Mouse (Mus musculus): ENCODE results near the gene Ugt1a5. TPM values are rescaled to one million over a fixed set of nuclear protein-coding genes. Genes with fewer than 3 reads are reported as not detected.
A peak's percentile ranks its signal among the peaks of the same experiment; 100 is the strongest.
"Not testable (repeated sequence)": the region's sequence is repeated elsewhere in the genome, so short reads cannot be mapped to it uniquely, and the experiment has no call there.

The Ugt1a5 gene
- polyA plus RNA-seq, 1 experiment from 2014 or later: not detected

DNA sequence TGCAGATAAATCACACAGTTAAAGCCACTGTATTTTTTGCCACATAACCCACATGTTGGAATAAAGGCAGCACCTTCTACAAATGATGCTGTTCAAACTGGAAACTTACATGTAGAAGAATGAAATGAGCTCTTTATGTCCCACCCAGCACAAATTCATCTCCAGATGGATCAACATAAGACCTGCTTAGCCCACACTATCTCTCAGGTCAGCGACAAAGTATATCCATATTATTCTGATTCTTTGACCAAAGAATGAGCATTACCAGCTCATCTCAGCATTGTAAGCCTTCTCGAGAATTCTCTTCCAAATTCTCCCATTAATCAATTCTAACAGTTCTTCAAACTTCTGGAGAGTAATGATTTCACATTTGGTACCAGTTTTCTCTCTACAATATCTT lies 56.4 kb downstream of the Ugt1a5 start:
- Histone ChIP-seq H3K4me3 (ENCODE audit: low read depth, low read length) (no peak overlapping the region), H3K9ac (ENCODE audit: low read length) (no peak overlapping the region), H3K27ac (replicated peaks; ENCODE audit: low read depth, low read length) (no peak overlapping the region), H3K4me1 (ENCODE audit: control insufficient read depth, insufficient read depth, low read length) (no peaks in the 10 kb centered on the region), H3K4me2 (ENCODE audit: low read depth, severe bottlenecking) (no peak overlapping the region), H3K36me3 (ENCODE audit: control insufficient read depth, insufficient read depth, low read length) (no peaks in the 10 kb centered on the region), H3K27me3 (ENCODE audit: control insufficient read depth, insufficient read depth, low read length) (no peaks in the 10 kb centered on the region), H3K9me3 (ENCODE audit: control insufficient read depth, low read length) (peaks cover 25% of the 10 kb centered on the region)
- 57% methylated on average over 2 of the region's 2 CpGs for WGBS
- DNase-seq (ENCODE audit: low spot score) (no peak), ATAC-seq (ENCODE audit: insufficient number of reproducible peaks, low FRiP score, low TSS enrichment, low read depth) (no peak)

DNA sequence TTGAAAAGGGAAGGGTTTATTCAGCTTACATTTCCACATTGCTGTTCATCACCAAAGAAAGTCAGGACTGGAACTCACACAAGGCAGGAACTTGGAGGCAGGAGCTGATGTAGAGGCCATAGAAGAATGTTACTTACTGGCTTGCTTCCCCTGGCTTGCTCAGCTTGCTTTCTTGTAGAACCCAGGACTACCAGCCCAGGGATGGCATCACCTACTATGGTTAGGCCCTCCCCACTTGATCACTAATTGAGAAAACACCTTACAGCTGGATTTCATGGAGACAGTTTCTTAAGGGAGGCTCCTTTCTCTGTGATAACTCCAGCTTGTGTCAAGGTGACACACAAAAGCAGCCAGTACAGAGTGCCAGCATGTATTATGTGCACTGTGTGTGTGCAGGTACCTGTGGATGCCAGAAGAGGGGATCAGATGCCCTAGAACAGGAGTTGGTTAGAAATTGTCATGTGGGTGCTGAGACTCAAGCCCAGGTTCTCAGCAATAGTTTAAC lies 57.3 kb downstream of the Ugt1a5 start:
- peak; percentile 27 for DNase-seq (ENCODE audit: low spot score)
- not testable (repeated sequence) for H3K4me3 ChIP-seq (ENCODE audit: low read depth, low read length); H3K27ac ChIP-seq (replicated peaks; ENCODE audit: low read depth, low read length); H3K4me2 ChIP-seq (ENCODE audit: low read depth, severe bottlenecking); H3K4me1 ChIP-seq (ENCODE audit: control insufficient read depth, insufficient read depth, low read length); H3K36me3 ChIP-seq (ENCODE audit: control insufficient read depth, insufficient read depth, low read length); H3K9ac ChIP-seq (ENCODE audit: low read length); H3K27me3 ChIP-seq (ENCODE audit: control insufficient read depth, insufficient read depth, low read length); ATAC-seq (ENCODE audit: insufficient number of reproducible peaks, low FRiP score, low TSS enrichment, low read depth)
- H3K9me3 ChIP-seq (ENCODE audit: control insufficient read depth, low read length): peaks cover 28% of the 10 kb centered on the region

DNA sequence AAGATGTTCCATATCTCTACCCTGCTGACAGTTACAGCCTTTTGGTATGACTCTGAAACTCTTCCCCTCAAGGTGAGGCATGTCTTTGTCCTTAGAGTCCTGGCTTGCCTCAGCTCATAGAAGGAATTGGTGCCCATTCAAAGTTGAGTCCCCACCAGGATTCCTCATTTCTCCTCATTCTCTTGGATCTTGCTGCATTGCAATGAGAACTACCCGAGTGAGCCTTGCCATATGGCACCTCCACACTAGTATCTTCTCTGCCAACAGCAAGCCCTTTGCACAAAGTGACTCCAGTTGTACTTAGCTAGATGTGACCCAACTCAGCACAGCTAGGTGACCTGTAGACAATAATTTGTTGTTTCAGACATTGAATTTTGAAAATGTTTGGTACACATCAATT lies 57.8 kb downstream of the Ugt1a5 start:
- DNase-seq (ENCODE audit: low spot score) (peak; percentile 38), ATAC-seq (ENCODE audit: insufficient number of reproducible peaks, low FRiP score, low TSS enrichment, low read depth) (no peak)
- WGBS: 57% methylated on average over 1 of the region's 1 CpGs
- no peaks in the 10 kb centered on the region for H3K4me1 ChIP-seq (ENCODE audit: control insufficient read depth, insufficient read depth, low read length)
- H3K27ac ChIP-seq (replicated peaks; ENCODE audit: low read depth, low read length): no peak overlapping the region
- H3K27me3 ChIP-seq (ENCODE audit: control insufficient read depth, insufficient read depth, low read length): no peaks in the 10 kb centered on the region
- H3K4me2 ChIP-seq (ENCODE audit: low read depth, severe bottlenecking): no peak overlapping the region
- H3K9ac ChIP-seq (ENCODE audit: low read length): no peak overlapping the region
- H3K36me3 ChIP-seq (ENCODE audit: control insufficient read depth, insufficient read depth, low read length): no peaks in the 10 kb centered on the region
- H3K4me3 ChIP-seq (ENCODE audit: low read depth, low read length): no peak overlapping the region
- H3K9me3 ChIP-seq (ENCODE audit: control insufficient read depth, low read length): peaks cover 33% of the 10 kb centered on the region

DNA sequence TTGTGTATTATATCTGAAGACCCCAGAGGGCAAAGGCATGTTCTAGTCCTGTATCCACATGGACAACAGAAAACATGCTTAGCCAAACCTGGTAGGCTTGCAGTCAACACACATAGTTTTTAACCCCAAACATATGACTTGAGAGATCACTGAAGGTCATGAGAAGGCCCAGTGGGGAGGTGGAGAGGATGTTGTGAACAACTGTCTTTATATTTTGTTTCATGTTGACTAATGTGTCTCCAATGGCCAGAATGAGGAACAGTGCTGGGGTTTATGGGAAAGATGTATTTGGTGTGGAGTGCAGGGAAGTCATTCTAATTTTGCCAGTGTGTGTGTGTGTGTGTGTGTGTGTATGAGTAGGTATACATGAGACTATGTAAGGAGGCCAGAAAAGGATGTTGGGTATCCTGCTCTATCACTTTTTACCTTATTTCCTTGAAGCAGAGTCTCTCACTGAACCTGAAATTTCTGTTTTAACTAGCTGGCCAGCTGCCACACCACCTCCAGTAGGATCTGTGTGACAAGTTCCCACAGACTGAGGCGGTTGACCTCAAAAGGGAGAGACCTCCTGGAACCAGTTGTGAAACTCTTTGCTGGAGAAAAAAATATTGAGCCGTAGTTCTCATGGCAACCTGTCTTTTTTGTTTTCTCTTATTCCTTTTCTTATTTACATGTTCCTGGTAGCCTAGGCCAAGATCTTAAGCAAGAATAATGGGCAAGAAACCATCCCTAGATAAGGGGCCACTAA lies 58.4 kb downstream of the Ugt1a5 start:
- Histone ChIP-seq H3K27ac (replicated peaks; ENCODE audit: low read depth, low read length) (no peak overlapping the region), H3K4me2 (ENCODE audit: low read depth, severe bottlenecking) (no peak overlapping the region), H3K27me3 (ENCODE audit: control insufficient read depth, insufficient read depth, low read length) (no peaks in the 10 kb centered on the region), H3K36me3 (ENCODE audit: control insufficient read depth, insufficient read depth, low read length) (no peaks in the 10 kb centered on the region), H3K9ac (ENCODE audit: low read length) (no peak overlapping the region), H3K9me3 (ENCODE audit: control insufficient read depth, low read length) (peaks cover 38% of the 10 kb centered on the region), H3K4me1 (ENCODE audit: control insufficient read depth, insufficient read depth, low read length) (no peaks in the 10 kb centered on the region), H3K4me3 (ENCODE audit: low read depth, low read length) (no peak overlapping the region)
- ATAC-seq (ENCODE audit: insufficient number of reproducible peaks, low FRiP score, low TSS enrichment, low read depth) (no peak), DNase-seq (ENCODE audit: low spot score) (peak; percentile 28)
- 76% methylated on average over 2 of the region's 2 CpGs for whole genome bisulfite sequencing

DNA sequence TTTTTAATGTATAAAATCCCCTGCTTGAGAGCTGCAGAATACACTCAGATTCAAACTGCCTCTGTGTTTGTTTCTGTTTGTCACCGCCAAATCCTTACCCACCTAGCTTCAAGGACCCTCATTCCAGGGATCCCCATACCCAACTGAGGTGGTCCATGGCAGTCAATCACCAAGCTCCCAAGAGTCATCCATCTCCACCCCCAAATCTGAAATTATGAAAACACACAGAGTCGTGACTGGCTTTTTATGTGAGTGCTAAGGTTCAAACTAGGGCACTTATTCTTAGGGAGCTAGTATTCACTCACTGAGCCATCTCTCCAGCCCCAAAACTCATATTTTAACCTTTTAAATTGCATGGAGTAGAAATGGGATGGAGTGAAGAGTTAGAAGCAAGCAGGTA lies 59.5 kb downstream of the Ugt1a5 start:
- not testable (repeated sequence) for H3K27me3 ChIP-seq (ENCODE audit: control insufficient read depth, insufficient read depth, low read length); H3K36me3 ChIP-seq (ENCODE audit: control insufficient read depth, insufficient read depth, low read length); H3K4me1 ChIP-seq (ENCODE audit: control insufficient read depth, insufficient read depth, low read length); DNase-seq (ENCODE audit: low spot score); ATAC-seq (ENCODE audit: insufficient number of reproducible peaks, low FRiP score, low TSS enrichment, low read depth); H3K4me3 ChIP-seq (ENCODE audit: low read depth, low read length); H3K4me2 ChIP-seq (ENCODE audit: low read depth, severe bottlenecking); H3K9ac ChIP-seq (ENCODE audit: low read length); H3K27ac ChIP-seq (replicated peaks; ENCODE audit: low read depth, low read length)
- peaks cover 48% of the 10 kb centered on the region for H3K9me3 ChIP-seq (ENCODE audit: control insufficient read depth, low read length)
- 43% methylated on average over 2 of the region's 2 CpGs for WGBS

DNA sequence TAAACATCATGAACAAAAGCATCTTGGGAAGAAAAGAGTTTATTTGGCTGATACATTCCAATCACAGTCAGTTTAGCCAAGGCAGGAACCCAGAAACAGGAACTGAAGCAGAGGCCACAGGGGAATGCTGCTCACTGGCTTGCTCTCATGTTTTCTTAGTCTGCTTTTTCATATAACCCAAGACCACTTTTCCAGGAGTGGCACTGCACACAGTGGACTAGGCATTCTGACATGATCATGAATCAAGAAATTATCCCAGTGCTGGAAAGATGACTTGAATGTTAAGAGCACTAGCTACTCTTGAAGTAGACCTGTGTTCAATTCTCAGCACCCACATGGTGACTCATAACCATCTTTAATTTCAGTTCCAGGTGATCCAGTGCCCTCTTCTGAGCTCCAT lies 59.9 kb downstream of the Ugt1a5 start:
- H3K27me3 ChIP-seq (ENCODE audit: control insufficient read depth, insufficient read depth, low read length): no peaks in the 10 kb centered on the region
- ATAC-seq (ENCODE audit: insufficient number of reproducible peaks, low FRiP score, low TSS enrichment, low read depth) (no peak), DNase-seq (ENCODE audit: low spot score) (peak; percentile 26)
- H3K4me1 ChIP-seq (ENCODE audit: control insufficient read depth, insufficient read depth, low read length): no peaks in the 10 kb centered on the region
- H3K4me3 ChIP-seq (ENCODE audit: low read depth, low read length): no peak overlapping the region
- no peak overlapping the region for H3K9ac ChIP-seq (ENCODE audit: low read length)
- H3K4me2 ChIP-seq (ENCODE audit: low read depth, severe bottlenecking): no peak overlapping the region
- peaks cover 53% of the 10 kb centered on the region for H3K9me3 ChIP-seq (ENCODE audit: control insufficient read depth, low read length)
- H3K27ac ChIP-seq (replicated peaks; ENCODE audit: low read depth, low read length): no peak overlapping the region
- H3K36me3 ChIP-seq (ENCODE audit: control insufficient read depth, insufficient read depth, low read length): no peaks in the 10 kb centered on the region

DNA sequence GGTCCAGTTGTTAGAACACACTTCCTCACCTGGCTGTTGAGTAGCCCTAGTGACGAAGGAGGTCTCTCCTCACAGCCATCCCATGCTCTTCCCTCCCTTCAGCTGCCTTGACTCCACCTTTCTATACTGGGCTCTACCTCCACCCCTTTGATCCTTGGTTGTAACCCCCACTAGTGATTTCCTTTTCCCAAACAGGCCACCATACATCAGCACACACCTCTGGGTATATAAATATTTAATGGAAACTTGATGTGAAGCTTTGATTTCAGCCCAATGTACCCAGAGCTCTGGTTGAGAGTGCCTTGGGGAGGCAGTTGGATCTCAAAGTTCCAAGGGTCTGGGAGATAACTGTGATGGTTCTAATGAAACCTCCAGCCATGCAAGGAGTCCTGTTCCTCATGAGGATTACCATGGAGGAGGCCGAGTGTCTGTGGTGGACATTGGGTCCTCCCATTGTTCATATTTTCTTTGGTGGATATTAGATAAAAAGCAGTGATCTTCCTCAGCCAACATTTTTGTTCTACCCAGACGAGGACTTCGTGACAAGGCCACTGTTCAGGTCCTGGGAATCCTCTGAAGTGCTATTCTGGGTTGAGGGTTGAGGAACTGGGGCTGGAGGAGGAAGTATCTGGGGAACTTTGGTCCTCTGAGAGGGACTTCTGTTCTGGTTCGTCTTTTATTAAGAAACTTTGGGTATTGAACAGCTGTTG lies 61.0 kb downstream of the Ugt1a5 start, which contains the start of gene Mroh2a:
Mroh2a (plus strand) TSS at position 317 of the 710 bp plus-strand sequence.
- no peak within 1 kb of the TSS for H3K4me3 ChIP-seq (ENCODE audit: low read depth, low read length)
- peaks cover 64% of the 10 kb centered on the region for H3K9me3 ChIP-seq (ENCODE audit: control insufficient read depth, low read length)
- no peak for ATAC-seq (ENCODE audit: insufficient number of reproducible peaks, low FRiP score, low TSS enrichment, low read depth)
- peak; percentile 23 for DNase-seq (ENCODE audit: low spot score)
- H3K9ac ChIP-seq (ENCODE audit: low read length): no peak within 1 kb of the TSS
- no peaks in the 10 kb centered on the region; the same call in 1 of the 2 replicates for H3K36me3 ChIP-seq (ENCODE audit: control insufficient read depth, insufficient read depth, low read length)
- WGBS: 62% methylated on average over 5 of the region's 5 CpGs
- no peak within 1 kb of the TSS for H3K27ac ChIP-seq (replicated peaks; ENCODE audit: low read depth, low read length)
- no peaks in the 10 kb centered on the region for H3K4me1 ChIP-seq (ENCODE audit: control insufficient read depth, insufficient read depth, low read length)
- H3K27me3 ChIP-seq (ENCODE audit: control insufficient read depth, insufficient read depth, low read length): no peaks in the 10 kb centered on the region
- no peak within 1 kb of the TSS for H3K4me2 ChIP-seq (ENCODE audit: low read depth, severe bottlenecking)

DNA sequence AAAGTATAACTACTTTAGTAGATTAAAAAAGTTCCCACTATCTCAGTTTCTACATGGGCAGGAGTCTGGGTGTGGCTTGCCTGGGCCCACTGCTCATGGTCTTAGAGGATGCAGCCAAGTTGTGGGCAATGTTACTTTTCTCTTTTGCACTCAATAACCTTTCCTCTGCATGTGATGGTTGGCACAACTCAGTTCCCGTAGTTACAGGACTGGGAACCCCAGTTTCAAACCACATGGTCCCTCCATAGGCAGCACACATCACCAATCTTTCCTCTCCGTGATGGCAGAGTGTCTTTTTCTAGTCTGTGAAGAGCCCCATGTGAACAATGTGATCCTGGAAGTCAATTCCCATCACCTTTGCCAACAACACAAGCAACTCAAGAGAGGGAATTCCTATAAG lies 61.7 kb downstream of the Ugt1a5 start:
- Histone ChIP-seq H3K4me1 (ENCODE audit: control insufficient read depth, insufficient read depth, low read length) (no peaks in the 10 kb centered on the region), H3K27ac (replicated peaks; ENCODE audit: low read depth, low read length) (no peak overlapping the region), H3K4me2 (ENCODE audit: low read depth, severe bottlenecking) (no peak overlapping the region), H3K9me3 (ENCODE audit: control insufficient read depth, low read length) (peaks cover 68% of the 10 kb centered on the region), H3K27me3 (ENCODE audit: control insufficient read depth, insufficient read depth, low read length) (no peaks in the 10 kb centered on the region), H3K36me3 (ENCODE audit: control insufficient read depth, insufficient read depth, low read length) (no peaks in the 10 kb centered on the region; the same call in 1 of the 2 replicates), H3K4me3 (ENCODE audit: low read depth, low read length) (no peak overlapping the region), H3K9ac (ENCODE audit: low read length) (no peak overlapping the region)
- ATAC-seq (ENCODE audit: insufficient number of reproducible peaks, low FRiP score, low TSS enrichment, low read depth) (no peak), DNase-seq (ENCODE audit: low spot score) (no peak)
- 66% methylated on average over 2 of the region's 2 CpGs for WGBS

All from limb, embryonic 11.5 days (tissue).